Mouse (Mus musculus) midbrain, embryonic 11.5 days (tissue): ENCODE measurements at regions not wholly inside any gene's neighbourhood (a gene's known extent, or its start where the extent isn't known, plus 50 kb on each side); places are given as distances from the start of the nearest gene placed in this dataset.

Experiments used
- ATAC-seq: fragments of 200-750 bp; cut with Nextera tagmentation; 2 replicates; pipeline ENCODE4 v1.8.0; 2017; ENCODE audit warnings: moderate TSS enrichment, moderate library complexity; ENCODE audit not compliant: low FRiP score
- DNase-seq: peaks from one replicate; pipeline ENCODE4 v3.0.0; 2015; ENCODE audit warnings: low spot score; ENCODE audit errors: missing footprints
- H3K27ac ChIP-seq: fragments of 300-500 bp; sonication (generic); 2 replicates; pipeline ENCODE4 v1.5.1; 2014; ENCODE audit warnings: low read depth, low read length
- H3K27me3 ChIP-seq: fragments of 300-500 bp; sonication (generic); 2 replicates; pipeline ENCODE4 v1.6.1; 2014; ENCODE audit warnings: mild to moderate bottlenecking, low read length, moderate library complexity, mixed read lengths; ENCODE audit not compliant: control insufficient read depth, insufficient read depth
- H3K36me3 ChIP-seq: fragments of 300-500 bp; sonication (generic); 2 replicates; pipeline ENCODE4 v1.6.1; 2014; ENCODE audit warnings: mild to moderate bottlenecking, low read length, moderate library complexity, mixed read lengths; ENCODE audit not compliant: control insufficient read depth, insufficient read depth
- H3K4me1 ChIP-seq: fragments of 300-500 bp; sonication (generic); 2 replicates; pipeline ENCODE4 v1.6.1; 2014; ENCODE audit warnings: low read length; ENCODE audit not compliant: control insufficient read depth, insufficient read depth
- H3K4me2 ChIP-seq: fragments of 300-500 bp; sonication (generic); 2 replicates; pipeline ENCODE4 v1.6.1; 2014; ENCODE audit warnings: mild to moderate bottlenecking, moderate library complexity
- H3K4me3 ChIP-seq: fragments of 300-500 bp; sonication (generic); 2 replicates; pipeline ENCODE4 v1.5.1; 2014; ENCODE audit warnings: low read depth, low read length
- H3K9ac ChIP-seq: fragments of 300-500 bp; sonication (generic); 2 replicates; pipeline ENCODE4 v1.6.1; 2014; ENCODE audit warnings: low read length
- H3K9me3 ChIP-seq: fragments of 300-500 bp; sonication (generic); 2 replicates; pipeline ENCODE4 v1.6.1; 2016; ENCODE audit warnings: low read length; ENCODE audit not compliant: control insufficient read depth
- whole genome bisulfite sequencing: fragments of 180-500 bp; shearing (Covaris S2); extraction: QIAGEN DNeasy Blood & Tissue Kit; methylation state at CpG from one replicate; pipeline ENCODE4 v1.1.7; 2014; 5-methylcytosine and 5-hydroxymethylcytosine counted together

- Histone ChIP-seq H3K27me3 (no peaks in the 10 kb centered on the region), H3K4me2 (no peak overlapping the region), H3K4me1 (no peaks in the 10 kb centered on the region), H3K9ac (no peak overlapping the region), H3K4me3 (no peak overlapping the region), H3K27ac (no peak overlapping the region), H3K9me3 (no peaks in the 10 kb centered on the region), H3K36me3 (no peaks in the 10 kb centered on the region)
- no peak for DNase-seq
- ATAC-seq: no peak
- WGBS: 64% methylated on average over 3 of the region's 3 CpGs
Observed at GRCm38 (mm10) chr17:14578194-14578593, 115.8 kb downstream of the Thbs2 start.

- no peaks in the 10 kb centered on the region for H3K9me3 ChIP-seq
- H3K4me3 ChIP-seq: no peak overlapping the region
- no peaks in the 10 kb centered on the region for H3K27me3 ChIP-seq
- ATAC-seq (no peak), DNase-seq (no peak)
- H3K9ac ChIP-seq: no peak overlapping the region
- no peaks in the 10 kb centered on the region for H3K36me3 ChIP-seq
- no peak overlapping the region for H3K4me2 ChIP-seq
- no peaks in the 10 kb centered on the region for H3K4me1 ChIP-seq
- H3K27ac ChIP-seq: no peak overlapping the region
- WGBS: 84% methylated on average over 2 of the region's 2 CpGs
Observed at GRCm38 (mm10) chr17:14576159-14576558, 117.9 kb downstream of the Thbs2 start.

GRCm38 (mm10) chr17:14571143-14571542 is 122.9 kb downstream of the Thbs2 start:
- Histone ChIP-seq H3K4me2 (no peak overlapping the region), H3K9me3 (no peaks in the 10 kb centered on the region), H3K27ac (no peak overlapping the region), H3K4me3 (no peak overlapping the region), H3K9ac (no peak overlapping the region), H3K36me3 (no peaks in the 10 kb centered on the region), H3K4me1 (no peaks in the 10 kb centered on the region), H3K27me3 (no peaks in the 10 kb centered on the region)
- ATAC-seq (no peak), DNase-seq (no peak)
- WGBS: 92% methylated on average over 7 of the region's 7 CpGs

GRCm38 (mm10) chr17:14570266-14570775 is 123.7 kb downstream of the Thbs2 start:
- Histone ChIP-seq H3K9me3 (no peaks in the 10 kb centered on the region), H3K9ac (no peak overlapping the region), H3K36me3 (no peaks in the 10 kb centered on the region), H3K4me1 (no peaks in the 10 kb centered on the region), H3K4me3 (no peak overlapping the region), H3K27ac (no peak overlapping the region), H3K27me3 (no peaks in the 10 kb centered on the region), H3K4me2 (no peak overlapping the region)
- ATAC-seq (no peak), DNase-seq (no peak)
- 83% methylated on average over 6 of the region's 6 CpGs for WGBS

DNA sequence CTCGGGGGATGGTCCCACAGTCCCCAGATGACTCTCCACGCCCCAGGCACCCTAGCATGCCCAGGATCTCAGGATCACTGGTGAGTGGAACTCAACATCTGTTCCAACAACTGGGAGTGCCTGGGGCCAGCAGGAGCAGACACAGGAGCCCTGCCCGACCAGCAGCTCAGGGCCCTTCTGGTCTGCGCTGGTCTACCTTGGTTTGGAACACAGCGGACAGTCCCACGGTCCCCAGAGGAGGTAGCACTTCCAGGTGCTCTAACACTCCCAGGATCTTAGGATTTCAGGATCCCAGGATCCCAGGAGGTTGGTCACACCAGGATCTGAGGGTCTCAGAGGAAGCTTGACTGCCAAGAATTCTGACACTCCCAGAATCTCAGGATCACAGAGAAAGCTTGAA is 131.8 kb downstream of the Thbs2 start:
- 89% methylated on average over 6 of the region's 6 CpGs for WGBS
- no peak overlapping the region for H3K9ac ChIP-seq
- H3K4me1 ChIP-seq: no peaks in the 10 kb centered on the region
- H3K27ac ChIP-seq: no peak overlapping the region
- H3K27me3 ChIP-seq: no peaks in the 10 kb centered on the region
- H3K4me3 ChIP-seq: no peak overlapping the region
- ATAC-seq: no peak
- H3K36me3 ChIP-seq: no peaks in the 10 kb centered on the region
- DNase-seq: no peak
- H3K4me2 ChIP-seq: no peak overlapping the region
- no peaks in the 10 kb centered on the region for H3K9me3 ChIP-seq

DNA sequence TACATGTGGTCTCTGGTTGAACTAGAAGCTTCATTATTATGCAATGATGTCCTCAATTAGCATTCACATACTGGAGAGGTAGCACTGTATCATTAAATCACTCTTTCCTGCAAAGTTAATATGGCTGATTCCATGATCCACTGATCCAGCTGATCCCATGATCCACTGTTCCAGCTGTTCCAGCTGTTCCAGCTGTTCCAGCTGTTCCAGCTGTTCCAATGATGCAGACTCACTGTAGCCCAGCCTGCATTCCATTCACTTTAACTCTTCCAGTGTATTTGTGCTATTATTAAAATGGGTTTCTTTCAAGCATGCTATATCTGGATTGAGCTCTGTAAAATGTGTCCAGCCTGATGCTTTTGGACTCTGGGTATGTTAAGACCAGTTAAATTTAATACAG is 136.8 kb downstream of the Thbs2 start:
- Histone ChIP-seq H3K27me3 (no peaks in the 10 kb centered on the region), H3K4me2 (no peak overlapping the region)
- ATAC-seq: no peak

DNA sequence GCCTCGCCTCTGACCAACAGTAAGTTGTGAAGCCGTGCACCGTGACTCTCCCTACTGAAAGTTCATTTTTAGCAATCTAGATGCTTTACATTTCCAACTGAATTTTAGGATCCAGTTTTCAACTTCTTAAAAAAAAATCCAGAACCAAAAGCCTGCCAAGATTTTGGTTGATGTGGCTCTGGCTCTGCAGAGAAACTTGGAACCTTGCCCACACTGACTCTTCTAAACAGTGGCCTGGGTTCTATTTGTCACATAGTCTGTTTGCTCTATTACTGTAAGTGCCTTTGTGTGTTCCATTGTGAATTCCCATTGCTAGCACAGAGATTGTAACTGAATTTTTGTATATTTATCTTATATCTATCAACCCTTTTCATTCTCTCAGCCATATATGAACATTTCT is 140.8 kb downstream of the Thbs2 start:
- DNase-seq: no peak
- Histone ChIP-seq H3K27ac (no peak overlapping the region), H3K36me3 (no peaks in the 10 kb centered on the region), H3K4me2 (no peak overlapping the region), H3K27me3 (no peaks in the 10 kb centered on the region), H3K4me3 (no peak overlapping the region), H3K4me1 (no peaks in the 10 kb centered on the region), H3K9ac (no peak overlapping the region), H3K9me3 (no peaks in the 10 kb centered on the region)
- WGBS: 67% methylated on average over 3 of the region's 3 CpGs
- no peak for ATAC-seq

More for the DNA sequence above, 136.8 kb downstream of the Thbs2 start:
- Histone ChIP-seq H3K9ac (no peak overlapping the region), H3K4me1 (no peaks in the 10 kb centered on the region), H3K36me3 (no peaks in the 10 kb centered on the region), H3K4me3 (no peak overlapping the region), H3K27ac (no peak overlapping the region), H3K9me3 (no peaks in the 10 kb centered on the region)
- no peak for DNase-seq

- ATAC-seq (no peak), DNase-seq (no peak)
- peaks cover 7% of the 10 kb centered on the region; the same call in 1 of the 2 replicates for H3K9me3 ChIP-seq
- H3K27me3 ChIP-seq: no peaks in the 10 kb centered on the region
- H3K27ac ChIP-seq: no peak overlapping the region
- H3K4me3 ChIP-seq: no peak overlapping the region
- no peaks in the 10 kb centered on the region for H3K36me3 ChIP-seq
- no peak overlapping the region for H3K4me2 ChIP-seq
- 76% methylated on average over 4 of the region's 4 CpGs for WGBS
- H3K9ac ChIP-seq: no peak overlapping the region
- no peaks in the 10 kb centered on the region for H3K4me1 ChIP-seq
Observed at GRCm38 (mm10) chr17:14552081-14552480, 142.0 kb downstream of the Thbs2 start.

GRCm38 (mm10) chr17:14551610-14552009 is 142.4 kb downstream of the Thbs2 start:
- no peak overlapping the region for H3K9ac ChIP-seq
- H3K4me3 ChIP-seq: no peak overlapping the region
- peaks cover 7% of the 10 kb centered on the region; the same call in 1 of the 2 replicates for H3K9me3 ChIP-seq
- WGBS: 83% methylated on average over 4 of the region's 4 CpGs
- no peak for ATAC-seq
- H3K36me3 ChIP-seq: no peaks in the 10 kb centered on the region
- H3K27ac ChIP-seq: no peak overlapping the region
- H3K4me2 ChIP-seq: no peak overlapping the region
- H3K4me1 ChIP-seq: no peaks in the 10 kb centered on the region
- no peak for DNase-seq
- H3K27me3 ChIP-seq: no peaks in the 10 kb centered on the region
